Mouse (Mus musculus): ENCODE measurements around the gene Msl2. TPM values are rescaled to one million over a fixed set of nuclear protein-coding genes. Genes with fewer than 3 reads are reported as not detected.

Msl2 gene
- polyA plus RNA-seq, 1 experiment from 2014 or later: 2.7 TPM

GRCm38 (mm10) chr9:101045710-101046338 is 28.1 kb upstream of the Msl2 start:
- Histone ChIP-seq H3K9me3 (ENCODE audit: control insufficient read depth, low read length) (no peaks in the 10 kb centered on the region), H3K9ac (ENCODE audit: low read depth, low read length) (no peak overlapping the region), H3K4me1 (ENCODE audit: control insufficient read depth, insufficient read depth, low read depth, low read length) (no peaks in the 10 kb centered on the region), H3K4me3 (ENCODE audit: low read length) (no peak overlapping the region), H3K36me3 (ENCODE audit: control insufficient read depth, insufficient read depth, low read length) (no peaks in the 10 kb centered on the region), H3K27me3 (replicated peaks; ENCODE audit: control insufficient read depth, insufficient read depth, low read length) (no peaks in the 10 kb centered on the region), H3K4me2 (ENCODE audit: low read length) (no peak overlapping the region), H3K27ac (ENCODE audit: low read depth, low read length) (no peak overlapping the region)
- no peak for ATAC-seq
- WGBS: 57% methylated on average over 15 of the region's 15 CpGs

GRCm38 (mm10) chr9:101052007-101052406 is 21.9 kb upstream of the Msl2 start:
- no peak overlapping the region for H3K4me3 ChIP-seq (ENCODE audit: low read length)
- no peak overlapping the region for H3K9ac ChIP-seq (ENCODE audit: low read depth, low read length)
- no peaks in the 10 kb centered on the region for H3K27me3 ChIP-seq (replicated peaks; ENCODE audit: control insufficient read depth, insufficient read depth, low read length)
- no peaks in the 10 kb centered on the region for H3K9me3 ChIP-seq (ENCODE audit: control insufficient read depth, low read length)
- no peak for ATAC-seq
- no peak overlapping the region for H3K27ac ChIP-seq (ENCODE audit: low read depth, low read length)
- no peak overlapping the region for H3K4me2 ChIP-seq (ENCODE audit: low read length)
- no peaks in the 10 kb centered on the region for H3K4me1 ChIP-seq (ENCODE audit: control insufficient read depth, insufficient read depth, low read depth, low read length)
- 93% methylated on average over 3 of the region's 3 CpGs for WGBS
- no peaks in the 10 kb centered on the region for H3K36me3 ChIP-seq (ENCODE audit: control insufficient read depth, insufficient read depth, low read length)

- WGBS: 76% methylated on average over 6 of the region's 6 CpGs
- Histone ChIP-seq H3K9me3 (ENCODE audit: control insufficient read depth, low read length) (no peaks in the 10 kb centered on the region), H3K27ac (ENCODE audit: low read depth, low read length) (no peak overlapping the region), H3K36me3 (ENCODE audit: control insufficient read depth, insufficient read depth, low read length) (no peaks in the 10 kb centered on the region), H3K4me3 (ENCODE audit: low read length) (no peak overlapping the region), H3K4me1 (ENCODE audit: control insufficient read depth, insufficient read depth, low read depth, low read length) (no peaks in the 10 kb centered on the region), H3K4me2 (ENCODE audit: low read length) (no peak overlapping the region), H3K9ac (ENCODE audit: low read depth, low read length) (no peak overlapping the region), H3K27me3 (replicated peaks; ENCODE audit: control insufficient read depth, insufficient read depth, low read length) (no peaks in the 10 kb centered on the region)
- no peak for ATAC-seq
Observed at GRCm38 (mm10) chr9:101052691-101053090, 21.2 kb upstream of the Msl2 start.

GRCm38 (mm10) chr9:101053279-101053678 is 20.6 kb upstream of the Msl2 start:
- Histone ChIP-seq H3K9me3 (ENCODE audit: control insufficient read depth, low read length) (no peaks in the 10 kb centered on the region), H3K4me2 (ENCODE audit: low read length) (no peak overlapping the region), H3K36me3 (ENCODE audit: control insufficient read depth, insufficient read depth, low read length) (no peaks in the 10 kb centered on the region), H3K27me3 (replicated peaks; ENCODE audit: control insufficient read depth, insufficient read depth, low read length) (no peaks in the 10 kb centered on the region), H3K4me3 (ENCODE audit: low read length) (no peak overlapping the region), H3K9ac (ENCODE audit: low read depth, low read length) (no peak overlapping the region), H3K4me1 (ENCODE audit: control insufficient read depth, insufficient read depth, low read depth, low read length) (no peaks in the 10 kb centered on the region), H3K27ac (ENCODE audit: low read depth, low read length) (no peak overlapping the region)
- ATAC-seq: no peak
- WGBS: 77% methylated on average over 14 of the region's 14 CpGs

- Histone ChIP-seq H3K9me3 (ENCODE audit: control insufficient read depth, low read length) (no peaks in the 10 kb centered on the region), H3K9ac (ENCODE audit: low read depth, low read length) (no peak overlapping the region), H3K27ac (ENCODE audit: low read depth, low read length) (no peak overlapping the region), H3K4me1 (ENCODE audit: control insufficient read depth, insufficient read depth, low read depth, low read length) (no peaks in the 10 kb centered on the region), H3K27me3 (replicated peaks; ENCODE audit: control insufficient read depth, insufficient read depth, low read length) (no peaks in the 10 kb centered on the region), H3K4me2 (ENCODE audit: low read length) (no peak overlapping the region), H3K4me3 (ENCODE audit: low read length) (no peak overlapping the region), H3K36me3 (ENCODE audit: control insufficient read depth, insufficient read depth, low read length) (no peaks in the 10 kb centered on the region)
- WGBS: 94% methylated on average over 4 of the region's 4 CpGs
- ATAC-seq: no peak
Observed at GRCm38 (mm10) chr9:101057156-101057555, 16.7 kb upstream of the Msl2 start.

GRCm38 (mm10) chr9:101061035-101061434 is 12.9 kb upstream of the Msl2 start:
- Histone ChIP-seq H3K4me1 (ENCODE audit: control insufficient read depth, insufficient read depth, low read depth, low read length) (no peaks in the 10 kb centered on the region), H3K27me3 (replicated peaks; ENCODE audit: control insufficient read depth, insufficient read depth, low read length) (no peaks in the 10 kb centered on the region), H3K36me3 (ENCODE audit: control insufficient read depth, insufficient read depth, low read length) (no peaks in the 10 kb centered on the region), H3K27ac (ENCODE audit: low read depth, low read length) (no peak overlapping the region), H3K9ac (ENCODE audit: low read depth, low read length) (no peak overlapping the region), H3K4me3 (ENCODE audit: low read length) (no peak overlapping the region), H3K9me3 (ENCODE audit: control insufficient read depth, low read length) (no peaks in the 10 kb centered on the region), H3K4me2 (ENCODE audit: low read length) (no peak overlapping the region)
- 71% methylated on average over 11 of the region's 11 CpGs for WGBS
- no peak for ATAC-seq

- H3K27me3 ChIP-seq (replicated peaks; ENCODE audit: control insufficient read depth, insufficient read depth, low read length): no peaks in the 10 kb centered on the region
Observed at GRCm38 (mm10) chr9:101062253-101062780, 11.6 kb upstream of the Msl2 start.

GRCm38 (mm10) chr9:101065076-101065602 is 8.8 kb upstream of the Msl2 start:
- no peaks in the 10 kb centered on the region for H3K27me3 ChIP-seq (replicated peaks; ENCODE audit: control insufficient read depth, insufficient read depth, low read length)
- WGBS: 73% methylated on average over 3 of the region's 3 CpGs
- no peak overlapping the region for H3K4me2 ChIP-seq (ENCODE audit: low read length)
- no peaks in the 10 kb centered on the region for H3K36me3 ChIP-seq (ENCODE audit: control insufficient read depth, insufficient read depth, low read length)
- no peaks in the 10 kb centered on the region for H3K9me3 ChIP-seq (ENCODE audit: control insufficient read depth, low read length)
- H3K4me1 ChIP-seq (ENCODE audit: control insufficient read depth, insufficient read depth, low read depth, low read length): no peaks in the 10 kb centered on the region
- no peak for ATAC-seq
- no peak overlapping the region for H3K4me3 ChIP-seq (ENCODE audit: low read length)
- H3K27ac ChIP-seq (ENCODE audit: low read depth, low read length): no peak overlapping the region
- H3K9ac ChIP-seq (ENCODE audit: low read depth, low read length): no peak overlapping the region

More at GRCm38 (mm10) chr9:101062253-101062780, 11.6 kb upstream of the Msl2 start:
- H3K27ac ChIP-seq (ENCODE audit: low read depth, low read length): no peak overlapping the region
- no peak overlapping the region for H3K9ac ChIP-seq (ENCODE audit: low read depth, low read length)
- no peaks in the 10 kb centered on the region for H3K9me3 ChIP-seq (ENCODE audit: control insufficient read depth, low read length)
- no peaks in the 10 kb centered on the region for H3K4me1 ChIP-seq (ENCODE audit: control insufficient read depth, insufficient read depth, low read depth, low read length)
- no peak overlapping the region for H3K4me2 ChIP-seq (ENCODE audit: low read length)
- H3K4me3 ChIP-seq (ENCODE audit: low read length): no peak overlapping the region
- ATAC-seq: no peak
- H3K36me3 ChIP-seq (ENCODE audit: control insufficient read depth, insufficient read depth, low read length): no peaks in the 10 kb centered on the region
- WGBS: 63% methylated on average over 6 of the region's 6 CpGs

- WGBS: 96% methylated on average over 3 of the region's 3 CpGs
- Histone ChIP-seq H3K36me3 (ENCODE audit: control insufficient read depth, insufficient read depth, low read length) (no peaks in the 10 kb centered on the region), H3K4me3 (ENCODE audit: low read length) (no peak overlapping the region), H3K9ac (ENCODE audit: low read depth, low read length) (no peak overlapping the region), H3K27ac (ENCODE audit: low read depth, low read length) (no peak overlapping the region), H3K27me3 (replicated peaks; ENCODE audit: control insufficient read depth, insufficient read depth, low read length) (no peaks in the 10 kb centered on the region), H3K4me1 (ENCODE audit: control insufficient read depth, insufficient read depth, low read depth, low read length) (0 out of 2 replicates have a peak, but pooled peaks cover 2% of the 10 kb centered on the region), H3K4me2 (ENCODE audit: low read length) (no peak overlapping the region), H3K9me3 (ENCODE audit: control insufficient read depth, low read length) (no peaks in the 10 kb centered on the region)
- ATAC-seq: no peak
Observed at GRCm38 (mm10) chr9:101069781-101070180, 4.1 kb upstream of the Msl2 start.
